Mouse (Mus musculus) limb, embryonic 14.5 days (tissue): ENCODE results near the gene Frmd6. TPM values are rescaled to one million over a fixed set of nuclear protein-coding genes. Genes with fewer than 3 reads are reported as not detected.
A peak's percentile ranks its signal among the peaks of the same experiment; 100 is the strongest.

Experiments used
- ATAC-seq: fragments of 200-750 bp; cut with Nextera tagmentation; 2 replicates; pipeline ENCODE4 v1.8.0; 2017; ENCODE audit warnings: low read depth, moderate number of reproducible peaks, moderate TSS enrichment; ENCODE audit not compliant: low FRiP score
- DNase-seq: peaks from one replicate; pipeline ENCODE4 v3.0.0-alpha.2; 2015; ENCODE audit warnings: low spot score
- H3K27ac ChIP-seq: fragments of 300-500 bp; sonication (generic); replicated peaks from 2 replicates; pipeline ENCODE4 v1.5.1; 2014; ENCODE audit warnings: low read depth, mild to moderate bottlenecking, low read length, moderate library complexity, mixed read lengths
- H3K27me3 ChIP-seq: fragments of 300-500 bp; sonication (generic); 2 replicates; pipeline ENCODE4 v1.6.1; 2014; ENCODE audit warnings: low read length, mixed read lengths; ENCODE audit not compliant: control insufficient read depth, insufficient read depth
- H3K36me3 ChIP-seq: fragments of 300-500 bp; sonication (generic); 2 replicates; pipeline ENCODE4 v1.6.1; 2014; ENCODE audit warnings: mild to moderate bottlenecking, low read length, moderate library complexity, mixed read lengths; ENCODE audit not compliant: control insufficient read depth, insufficient read depth
- H3K4me1 ChIP-seq: fragments of 300-500 bp; sonication (generic); 2 replicates; pipeline ENCODE4 v1.6.1; 2014; ENCODE audit warnings: antibody characterized with exemption, low read length, mixed read lengths; ENCODE audit not compliant: control insufficient read depth, insufficient read depth
- H3K4me2 ChIP-seq: fragments of 300-500 bp; sonication (generic); replicated peaks from 2 replicates; pipeline ENCODE4 v1.6.1; 2014; ENCODE audit warnings: low read depth, mild to moderate bottlenecking, low read length, moderate library complexity; ENCODE audit not compliant: severe bottlenecking
- H3K4me3 ChIP-seq: fragments of 300-500 bp; sonication (generic); replicated peaks from 2 replicates; pipeline ENCODE4 v1.5.1; 2014; ENCODE audit warnings: low read length
- H3K9ac ChIP-seq: fragments of 300-500 bp; sonication (generic); 2 replicates; pipeline ENCODE4 v1.6.1; 2014; ENCODE audit warnings: mild to moderate bottlenecking, low read depth, low read length, moderate library complexity; ENCODE audit not compliant: severe bottlenecking
- H3K9me3 ChIP-seq: fragments of 300-500 bp; sonication (generic); 2 replicates; pipeline ENCODE4 v1.6.1; 2016; ENCODE audit warnings: low read length; ENCODE audit not compliant: control insufficient read depth
- POLR2A ChIP-seq: fragments of 200-500 bp; IDR thresholded peaks from 2 replicates; pipeline ENCODE4 v1.8.0; 2012; ENCODE audit warnings: inconsistent platforms, mild to moderate bottlenecking, moderate library complexity, borderline replicate concordance; ENCODE audit not compliant: insufficient read depth, insufficient read length; ENCODE audit errors: extremely low read depth
- WGBS: fragments of 180-500 bp; shearing (Covaris S2); extraction: QIAGEN DNeasy Blood & Tissue Kit; methylation state at CpG from one replicate; pipeline ENCODE4 v1.1.7; 2014; 5-methylcytosine and 5-hydroxymethylcytosine counted together
- polyA plus RNA-seq, 2 experiments: library from polyadenylated mRNA; depleted of rRNA in 1 of 2; stranded (reverse) in 1 of 2; unstranded in 1 of 2; fragments of >200 nt; fragmentation: Nextera tagmentation in 1 of 2; extraction: Ambion mirVana in 1 of 2; gene quantifications; 2 replicates each; pipeline versions ENCODE4 v1.2.1 to v1.2.3; 2012 to 2014

The Frmd6 gene
- 48.6 and 49.8 TPM in 2 replicates for polyA plus RNA-seq (2012; rRNA removed)
- polyA plus RNA-seq (2014; fragmentation: Nextera tagmentation; extraction: Ambion mirVana), result 64.9 and 67.1 TPM in 2 replicates

DNA sequence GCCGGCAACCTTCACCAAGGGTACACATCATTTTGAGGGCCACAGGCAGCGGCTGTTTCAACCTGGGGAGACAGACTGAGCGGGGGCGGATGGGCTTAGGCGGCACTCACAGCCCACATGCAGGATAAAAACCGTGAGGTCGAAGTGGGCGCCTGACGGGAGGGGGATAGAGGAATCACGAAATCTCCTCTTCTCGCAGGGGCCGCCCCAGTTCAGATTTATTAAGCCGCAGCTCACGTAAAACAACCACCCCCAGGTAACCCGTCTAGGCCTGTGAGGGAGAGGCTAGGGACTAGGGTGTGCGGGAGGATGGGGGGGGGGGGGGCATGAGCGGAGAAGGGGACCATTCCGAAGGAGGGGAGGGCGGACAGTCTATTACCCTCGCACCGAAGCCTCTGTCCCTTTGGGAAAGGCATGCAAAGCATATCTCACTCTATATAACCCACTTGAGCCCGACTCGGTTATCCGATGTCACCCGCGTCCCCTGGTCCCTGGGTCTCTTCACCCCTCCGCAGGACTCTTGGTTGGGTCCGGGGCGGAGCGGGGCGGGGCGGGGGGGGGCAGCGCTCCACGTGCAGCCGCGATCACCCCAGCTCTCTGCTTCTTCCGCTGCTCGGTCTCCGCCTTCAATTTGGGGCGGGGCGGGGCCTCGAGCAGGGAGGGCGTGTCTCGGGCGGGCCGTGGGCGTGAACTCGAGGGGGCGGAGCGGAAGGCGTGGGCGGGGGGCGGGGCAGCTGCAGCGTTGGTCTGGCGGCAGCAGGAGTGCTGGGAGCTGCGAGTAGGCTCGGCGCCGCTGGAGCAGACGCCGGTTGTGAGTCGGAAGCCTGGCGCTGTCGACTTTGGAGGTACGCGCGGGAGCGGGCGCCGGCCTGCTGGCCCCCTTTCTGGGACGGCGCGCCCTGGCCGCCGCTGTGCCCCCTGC lies at the start of gene Frmd6:
Gene Frmd6 (plus strand): TSS at position 786 of the 922 bp plus-strand sequence.
- Histone ChIP-seq H3K4me1 (peaks cover 30% of the 10 kb centered on the region), H3K4me3 (peak within 1 kb of the TSS; percentile 91), H3K27me3 (no peaks in the 10 kb centered on the region), H3K9ac (peak within 1 kb of the TSS; percentile 95), H3K27ac (peak within 1 kb of the TSS; percentile 99), H3K4me2 (peak within 1 kb of the TSS; percentile 75), H3K9me3 (no peaks in the 10 kb centered on the region), H3K36me3 (no peaks in the 10 kb centered on the region)
- under 1% methylated on average over 56 of the region's 75 CpGs for WGBS
- TF ChIP-seq POLR2A, result peak; percentile 98
- ATAC-seq (peak; percentile 91), DNase-seq (peak; percentile 92)

DNA sequence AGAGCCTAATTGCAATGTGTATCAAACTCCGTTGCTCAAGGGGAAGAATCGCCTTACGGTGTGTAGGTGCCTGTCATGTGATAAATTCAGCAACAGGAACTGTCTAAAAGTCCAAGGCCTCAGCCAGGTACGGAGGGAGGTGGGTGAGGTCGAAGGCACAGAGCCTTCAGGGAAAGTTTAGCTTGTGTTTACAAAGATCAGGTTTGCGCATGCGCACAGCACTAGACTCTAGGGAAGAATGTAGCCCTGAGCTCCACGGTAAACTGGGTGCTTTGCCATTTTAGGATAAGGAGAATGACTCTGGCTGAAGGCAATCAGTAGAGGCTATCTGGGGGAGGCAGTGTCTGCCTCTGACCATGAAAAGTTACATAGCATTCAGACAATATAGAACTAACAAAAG lies 49.7 kb upstream of the Frmd6 start:
- Histone ChIP-seq H3K27ac (no peak overlapping the region), H3K4me2 (no peak overlapping the region), H3K4me1 (no peaks in the 10 kb centered on the region), H3K36me3 (no peaks in the 10 kb centered on the region), H3K9me3 (no peaks in the 10 kb centered on the region), H3K9ac (no peak overlapping the region), H3K4me3 (no peak overlapping the region), H3K27me3 (no peaks in the 10 kb centered on the region)
- WGBS, result 79% methylated on average over 8 of the region's 8 CpGs
- TF ChIP-seq POLR2A, result no peak
- DNase-seq (no peak), ATAC-seq (no peak)

- DNase-seq, result no peak
Observed at GRCm38 (mm10) chr12:70776683-70777082, 48.6 kb upstream of the Frmd6 start.

DNA sequence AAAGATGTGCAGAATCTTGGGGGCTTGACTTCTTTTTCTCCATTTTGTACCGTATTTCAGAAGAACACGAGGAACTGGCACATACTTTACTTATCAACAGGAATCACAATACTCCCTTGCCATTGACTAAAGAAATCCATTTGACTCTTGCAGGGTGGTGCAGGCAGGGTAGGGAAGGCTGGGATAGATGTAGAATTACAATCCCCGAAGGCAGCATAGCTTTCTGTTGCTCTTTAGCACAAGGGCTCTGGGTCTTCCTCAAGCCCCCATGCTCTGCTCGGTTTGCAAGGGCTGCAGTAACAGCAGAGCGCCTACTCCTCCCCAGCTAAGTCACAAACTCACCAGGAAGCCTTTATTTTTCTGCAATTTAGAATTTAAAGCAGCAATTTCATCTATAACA lies 47.8 kb upstream of the Frmd6 start:
- H3K4me1 ChIP-seq, result no peaks in the 10 kb centered on the region
- no peaks in the 10 kb centered on the region for H3K9me3 ChIP-seq
- H3K4me2 ChIP-seq, result no peak overlapping the region
- H3K4me3 ChIP-seq, result no peak overlapping the region
- H3K27ac ChIP-seq, result no peak overlapping the region
- DNase-seq, result no peak
- ATAC-seq, result no peak
- TF ChIP-seq POLR2A, result no peak
- no peaks in the 10 kb centered on the region for H3K36me3 ChIP-seq
- 61% methylated on average over 5 of the region's 5 CpGs for WGBS
- H3K9ac ChIP-seq, result no peak overlapping the region
- no peaks in the 10 kb centered on the region for H3K27me3 ChIP-seq

More at GRCm38 (mm10) chr12:70776683-70777082, 48.6 kb upstream of the Frmd6 start:
- H3K4me2 ChIP-seq, result no peak overlapping the region
- no peak overlapping the region for H3K9ac ChIP-seq
- H3K4me1 ChIP-seq, result no peaks in the 10 kb centered on the region
- no peaks in the 10 kb centered on the region for H3K27me3 ChIP-seq
- WGBS, result 77% methylated on average over 12 of the region's 12 CpGs
- no peaks in the 10 kb centered on the region for H3K36me3 ChIP-seq
- no peak for ATAC-seq
- H3K9me3 ChIP-seq, result no peaks in the 10 kb centered on the region
- no peak for TF ChIP-seq POLR2A
- no peak overlapping the region for H3K4me3 ChIP-seq
- no peak overlapping the region for H3K27ac ChIP-seq

DNA sequence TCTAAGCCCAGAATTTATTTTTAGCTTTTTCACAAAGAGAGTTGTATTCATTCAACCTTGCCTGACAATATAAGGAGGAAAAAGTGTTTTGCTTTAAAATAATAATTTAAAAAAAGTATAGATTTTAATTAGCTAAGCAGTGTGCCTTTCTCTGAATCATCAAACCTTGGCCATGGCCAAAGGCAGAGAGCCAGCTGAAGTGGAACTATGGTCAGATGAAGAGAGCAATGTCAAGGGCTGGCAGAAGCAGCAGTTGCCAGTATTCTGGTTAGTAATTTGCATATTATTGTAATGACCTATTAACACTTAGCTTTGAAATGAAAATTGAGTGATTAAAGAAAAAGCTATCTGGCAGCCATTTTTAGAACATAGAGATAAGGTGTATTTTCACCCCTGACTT lies 47.4 kb upstream of the Frmd6 start:
- Histone ChIP-seq H3K9ac (no peak overlapping the region), H3K4me2 (no peak overlapping the region), H3K4me3 (no peak overlapping the region), H3K9me3 (no peaks in the 10 kb centered on the region), H3K4me1 (no peaks in the 10 kb centered on the region), H3K27ac (no peak overlapping the region), H3K36me3 (no peaks in the 10 kb centered on the region), H3K27me3 (no peaks in the 10 kb centered on the region)
- DNase-seq (no peak), ATAC-seq (no peak)
- no peak for TF ChIP-seq POLR2A
